In genomic region chr9:118488896-118489578, GRCm38 (mm10) we compare ENCODE assay signal across 8 mouse cellular contexts. TPM values are rescaled to one million over a fixed set of nuclear protein-coding genes. Genes with fewer than 3 reads are reported as not detected.
A peak's percentile ranks its signal among the peaks of the same experiment; 100 is the strongest.
DNase-seq lines count a peak whose midpoint lies in the region; ATAC-seq and TF ChIP-seq lines count a peak whose summit lies in the region.

No protein-coding gene starts in this region.

- peaks cover 66% of the 10 kb centered on the region for H3K27me3 ChIP-seq in heart, embryonic 13.5 days (replicated peaks)
- H3K27me3 ChIP-seq in E14TG2a.4 (ENCODE audit: insufficient read depth, low read length): peaks cover 66% of the 10 kb centered on the region
- H3K27me3 ChIP-seq in forebrain, embryonic 15.5 days: peaks cover 40% of the 10 kb centered on the region
- peaks cover 53% of the 10 kb centered on the region for H3K27me3 ChIP-seq in liver, postnatal 0 days (ENCODE audit: insufficient read depth, low read length)

- no peak for TF ChIP-seq EP300 in liver, postnatal 0 days (IDR thresholded peaks at IDR 0.05; ENCODE audit: low read depth)

- intact Hi-C loops in heart, postnatal 25 days (cut with DNase I): loop anchor here (1.0 to 10.0 kb wide), 3 partner anchors 324 to 435 kb away; no protein-coding TSS in a partner anchor

- no peaks in the 10 kb centered on the region for H3K36me3 ChIP-seq in heart, embryonic 13.5 days
- peaks cover 8% of the 10 kb centered on the region; the same call in 1 of the 2 replicates for H3K36me3 ChIP-seq in E14TG2a.4 (ENCODE audit: insufficient read depth, low read length)
- no peaks in the 10 kb centered on the region for H3K36me3 ChIP-seq in forebrain, embryonic 15.5 days
- H3K36me3 ChIP-seq in liver, postnatal 0 days (replicated peaks; ENCODE audit: insufficient read depth, low read length): no peaks in the 10 kb centered on the region

- H3K4me2 ChIP-seq in heart, embryonic 13.5 days: peak overlapping the region; percentile 83
- peak overlapping the region; percentile 62 for H3K4me2 ChIP-seq in forebrain, embryonic 15.5 days (replicated peaks)
- peak overlapping the region; percentile 73 for H3K4me2 ChIP-seq in liver, postnatal 0 days (ENCODE audit: low read depth, low read length)

- WGBS in heart, embryonic 13.5 days: 3% methylated on average over 20 of the region's 20 CpGs
- WGBS in forebrain, embryonic 15.5 days: 2% methylated on average over 20 of the region's 20 CpGs
- 2% methylated on average over 20 of the region's 20 CpGs for WGBS in liver, postnatal 0 days (ENCODE audit: insufficient replicate concordance)

- peak overlapping the region; percentile 52 for H3K4me3 ChIP-seq in heart, embryonic 13.5 days
- peak overlapping the region; percentile 70 for H3K4me3 ChIP-seq in E14TG2a.4 (replicated peaks; ENCODE audit: low read length)
- peak overlapping the region; percentile 31 for H3K4me3 ChIP-seq in forebrain, embryonic 15.5 days
- H3K4me3 ChIP-seq in liver, postnatal 0 days (ENCODE audit: low read depth, low read length): peak overlapping the region; percentile 42

- no peak for ATAC-seq in heart, embryonic 13.5 days (ENCODE audit: extremely low read depth, insufficient number of reproducible peaks, low FRiP score, low TSS enrichment)
- no peak; the same call in none of the 2 replicates for ATAC-seq in forebrain, embryonic 15.5 days (replicated peaks)
- ATAC-seq in liver, postnatal 0 days: peak; percentile 12; the same call in 1 of the 2 replicates

- peak overlapping the region; percentile 72 for H3K9ac ChIP-seq in heart, embryonic 13.5 days
- H3K9ac ChIP-seq in forebrain, embryonic 15.5 days (replicated peaks): peak overlapping the region; percentile 22; the same call in 1 of the 2 replicates
- no peak overlapping the region for H3K9ac ChIP-seq in liver, postnatal 0 days (replicated peaks)

- DNase-seq in heart, postnatal 25 days (ENCODE audit: low spot score): no peak
- no peak for DNase-seq in liver, postnatal 0 days
- DNase-seq in T-cell, adult 2 months (ENCODE audit: low spot score): no peak
- no peak for DNase-seq in cerebellum, adult 9-10 months
- DNase-seq in right cerebral cortex, postnatal 25 days: no peak

- H3K27ac ChIP-seq in heart, embryonic 13.5 days (replicated peaks): no peak overlapping the region
- H3K27ac ChIP-seq in forebrain, embryonic 15.5 days (replicated peaks): 0 out of 2 replicates have a peak overlapping the region, but pooled peaks have one; percentile 20
- H3K27ac ChIP-seq in liver, postnatal 0 days (ENCODE audit: low read depth): no peak overlapping the region

- peaks cover under 1% of the 10 kb centered on the region; the same call in 1 of the 2 replicates for H3K9me3 ChIP-seq in heart, embryonic 13.5 days
- no peaks in the 10 kb centered on the region for H3K9me3 ChIP-seq in E14TG2a.4 (ENCODE audit: low read length)
- H3K9me3 ChIP-seq in forebrain, embryonic 15.5 days: no peaks in the 10 kb centered on the region
- no peaks in the 10 kb centered on the region for H3K9me3 ChIP-seq in liver, postnatal 0 days (ENCODE audit: low read length)

- H3K4me1 ChIP-seq in heart, embryonic 13.5 days: peaks cover 30% of the 10 kb centered on the region
- peaks cover 39% of the 10 kb centered on the region for H3K4me1 ChIP-seq in E14TG2a.4 (replicated peaks; ENCODE audit: low read depth, low read length)
- H3K4me1 ChIP-seq in forebrain, embryonic 15.5 days: peaks cover 38% of the 10 kb centered on the region
- H3K4me1 ChIP-seq in liver, postnatal 0 days (ENCODE audit: insufficient read depth): peaks cover 11% of the 10 kb centered on the region

- no peak for TF ChIP-seq CTCF in E14TG2a.4 (conservative IDR thresholded peaks at IDR 0.05; ENCODE audit: low read length)
- no peak for TF ChIP-seq CTCF in liver, postnatal 0 days (IDR thresholded peaks at IDR 0.05; ENCODE audit: low read depth)

RNA-seq across cellular contexts. Expression of gene Eomes, which starts 11.0 kb away (rescaled TPM):
- 0.09 TPM in 1 of 2 replicates, not detected in the other for polyA plus RNA-seq in heart, embryonic 13.5 days (2015; fragmentation: Nextera tagmentation; extraction: Ambion mirVana)
- total RNA-seq in heart, postnatal 25 days (2021): not detected
- polyA plus RNA-seq in forebrain, embryonic 15.5 days (2015; fragmentation: Nextera tagmentation; extraction: Ambion mirVana): 28.3 and 33.9 TPM in 2 replicates
- not detected in 2 replicates for polyA plus RNA-seq in liver, postnatal 0 days (2015; fragmentation: Nextera tagmentation; extraction: Ambion mirVana)

RNA-seq across cellular contexts. Expression of gene Golga4, which starts 17.0 kb away (rescaled TPM):
- polyA plus RNA-seq in heart, embryonic 13.5 days (2015; fragmentation: Nextera tagmentation; extraction: Ambion mirVana): 47.5 and 51.0 TPM in 2 replicates
- total RNA-seq in heart, postnatal 25 days (2021): 100 to 1,000 TPM; 257 to 283 TPM
- 53.4 and 59.3 TPM in 2 replicates for polyA plus RNA-seq in forebrain, embryonic 15.5 days (2015; fragmentation: Nextera tagmentation; extraction: Ambion mirVana)
- polyA plus RNA-seq in liver, postnatal 0 days (2015; fragmentation: Nextera tagmentation; extraction: Ambion mirVana): 12.5 and 13.9 TPM in 2 replicates

Comparison
In these comparisons a context has a peak if more than half of its experiments do, and no peak if none do; other contexts are left out.
1. RNA of gene Eomes, which starts 11.0 kb away (polyA plus RNA-seq): 28.3 to 33.9 TPM in forebrain, embryonic 15.5 days; 0.09 TPM in heart, embryonic 13.5 days and not detected in liver, postnatal 0 days; every median in the first group is over 10 times any median in the second.
2. Peak in every context shown above with its lines, with median percentiles within 50 percentile points of each other: H3K4me2 ChIP-seq and H3K4me3 ChIP-seq.